Mouse (Mus musculus) left cerebral cortex, adult 9 months (tissue): Measurements from ENCODE around the gene Tbc1d16.
A peak's percentile ranks its signal among the peaks of the same experiment; 100 is the strongest.

Experiments used
- DNase-seq, 2 experiments: peaks; one replicate each; pipeline ENCODE4 v3.0.0; 2022; ENCODE audit warnings: low spot score in 2 of 2

The Tbc1d16 gene

DNA sequence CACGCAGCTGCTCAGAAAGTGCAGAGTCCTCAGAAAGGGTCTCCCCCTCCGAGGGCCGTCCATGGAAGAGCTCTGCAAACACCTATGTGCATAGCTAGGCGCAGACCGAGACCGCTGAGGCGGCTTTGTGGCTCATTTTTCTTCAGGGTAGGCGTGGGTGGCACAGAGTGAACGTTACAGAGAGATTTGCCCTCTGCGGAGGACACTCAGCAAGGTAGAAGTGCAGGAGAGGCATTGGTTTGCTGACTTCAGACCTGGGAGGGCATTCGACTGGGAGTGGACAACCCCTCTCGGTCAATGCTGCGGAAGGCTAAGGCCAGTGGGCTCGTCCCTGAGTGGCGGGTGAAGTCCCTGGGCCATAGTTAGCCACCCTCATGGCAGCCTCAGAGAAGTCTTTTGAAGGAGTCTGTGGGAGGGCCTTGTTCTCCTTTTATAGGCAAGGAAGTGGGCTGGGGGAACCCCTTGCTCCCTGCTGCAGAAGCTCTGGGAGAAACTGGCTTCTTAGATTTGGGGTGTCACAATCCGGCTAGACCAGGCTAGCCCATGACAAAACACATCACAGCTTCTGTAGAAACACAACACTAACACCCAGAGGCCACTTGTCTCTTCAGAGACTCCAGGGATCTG is 84.8 kb downstream of the Tbc1d16 start:
- DNase-seq = no peak

DNA sequence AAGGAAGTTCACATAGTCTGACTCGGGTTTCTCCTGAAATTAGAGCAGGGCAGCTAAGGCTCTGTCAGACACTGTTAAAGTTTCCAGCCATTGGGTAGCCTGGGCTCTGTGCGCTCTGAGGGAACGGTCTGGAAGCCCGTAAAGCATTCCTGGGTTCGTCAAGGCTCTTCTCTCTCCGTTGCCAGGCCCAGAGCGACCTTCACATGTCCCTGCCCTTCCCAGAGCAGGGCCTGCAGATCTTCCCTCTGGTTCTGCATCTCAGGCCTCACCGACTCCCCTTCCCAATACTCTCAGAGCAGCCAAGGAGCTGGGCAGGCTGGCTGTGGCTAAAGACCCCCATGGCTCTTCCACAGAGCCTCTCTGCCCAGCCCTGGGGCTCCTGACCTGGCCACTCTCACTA is 85.7 kb downstream of the Tbc1d16 start:
- DNase-seq = no peak

GRCm38 (mm10) chr11:119139026-119139425 is 89.3 kb downstream of the Tbc1d16 start:
- no peak for DNase-seq

DNA sequence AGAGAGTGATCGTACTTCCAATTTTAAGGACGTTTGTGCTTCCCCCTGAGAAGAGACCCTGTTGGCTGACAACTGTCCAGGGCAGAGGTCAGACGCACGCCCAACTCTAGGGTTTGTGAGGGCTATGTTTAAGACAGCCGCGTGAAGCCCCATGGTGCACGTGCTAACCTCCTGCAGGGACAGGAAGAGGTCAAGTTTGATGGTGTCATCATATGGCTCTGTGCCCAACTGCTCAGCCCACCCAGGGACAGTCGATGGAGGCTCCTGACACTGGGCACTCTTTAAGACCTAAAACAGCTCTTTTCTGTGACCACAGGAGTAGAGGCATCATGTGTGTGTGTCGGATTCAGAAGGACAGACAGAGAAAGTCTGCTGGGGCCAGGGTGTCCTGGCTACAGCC is 90.1 kb downstream of the Tbc1d16 start:
- no peak for DNase-seq

DNA sequence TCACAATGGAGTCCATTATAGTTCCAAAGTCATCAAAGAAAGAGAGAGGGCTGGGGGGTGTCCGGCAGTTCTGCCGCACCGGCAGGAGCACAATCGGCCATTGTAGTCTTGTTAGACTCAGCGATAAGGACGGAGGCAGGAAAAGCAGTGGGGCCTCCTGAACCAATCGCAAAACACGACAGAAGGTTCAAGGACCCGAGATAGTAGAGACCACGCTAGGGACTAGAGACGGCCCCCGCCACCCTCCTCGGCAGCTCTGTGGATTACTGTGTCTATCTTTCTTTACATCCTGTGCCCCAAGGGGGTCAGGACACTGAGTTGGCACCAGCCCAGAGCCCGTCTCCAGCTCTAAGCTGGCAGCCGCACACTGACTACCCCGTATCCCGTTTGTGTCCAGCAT is 93.7 kb downstream of the Tbc1d16 start:
- no peak for DNase-seq

- DNase-seq = peak in 1 of 2 experiments; percentile 16
These were observed 94.7 kb downstream of the Tbc1d16 start for GRCm38 (mm10) chr11:119133437-119134221.

GRCm38 (mm10) chr11:119132198-119133035 is 95.9 kb downstream of the Tbc1d16 start:
- DNase-seq = no peak

- no peak for DNase-seq
These were observed 98.1 kb downstream of the Tbc1d16 start for GRCm38 (mm10) chr11:119130081-119130765.

- DNase-seq = no peak
These were observed 98.8 kb downstream of the Tbc1d16 start for GRCm38 (mm10) chr11:119129281-119130058.

GRCm38 (mm10) chr11:119128668-119129280 is 99.5 kb downstream of the Tbc1d16 start:
- no peak for DNase-seq

GRCm38 (mm10) chr11:119127686-119128473 is 100.4 kb downstream of the Tbc1d16 start:
- DNase-seq = no peak

DNA sequence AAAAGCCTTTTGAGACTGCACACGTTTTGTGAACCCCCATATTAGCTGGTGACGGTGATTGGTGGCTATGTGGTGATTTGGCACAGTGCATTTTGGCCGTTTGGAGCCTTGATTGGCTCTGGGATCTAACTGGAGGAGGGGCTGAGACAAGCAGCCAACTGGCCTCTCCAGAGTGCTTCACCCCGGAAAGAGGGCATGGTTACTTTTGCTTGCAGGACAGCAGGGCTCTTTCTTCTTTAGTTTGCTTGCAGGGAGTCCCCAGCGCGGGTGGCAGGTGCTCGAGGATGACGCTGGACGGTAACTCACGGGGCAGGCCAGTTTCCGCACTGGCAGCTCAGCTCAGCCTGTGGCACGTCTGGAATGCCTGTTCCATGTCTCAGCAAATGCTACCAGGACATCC is 101.2 kb downstream of the Tbc1d16 start:
- no peak for DNase-seq

GRCm38 (mm10) chr11:119125929-119126861 is 102.1 kb downstream of the Tbc1d16 start:
- peak in 1 of 2 experiments; percentile 46 for DNase-seq

GRCm38 (mm10) chr11:119124536-119124935 is 103.8 kb downstream of the Tbc1d16 start:
- DNase-seq = no peak

GRCm38 (mm10) chr11:119123522-119124319 is 104.6 kb downstream of the Tbc1d16 start:
- no peak for DNase-seq

GRCm38 (mm10) chr11:119122396-119122795 is 105.9 kb downstream of the Tbc1d16 start:
- DNase-seq = no peak

GRCm38 (mm10) chr11:119118905-119119304 is 109.4 kb downstream of the Tbc1d16 start:
- no peak for DNase-seq

- DNase-seq = no peak
These were observed 110.4 kb downstream of the Tbc1d16 start for GRCm38 (mm10) chr11:119117945-119118344.
